Mouse (Mus musculus) mature B cell (primary cell): ENCODE results near the gene Lyrm4.

Source experiments
- in situ Hi-C: fragments of 300-500 bp; cut with MboI; formaldehyde crosslinking; loops from 2 replicates; pipeline ENCODE4 v1.14.3; 2019

The Lyrm4 gene

GRCm38 (mm10) chr13:36096684-36097383 is 20.5 kb downstream of the Lyrm4 start:
- in situ Hi-C loops, result no loop called here

GRCm38 (mm10) chr13:36088168-36088567 is 29.2 kb downstream of the Lyrm4 start:
- in situ Hi-C loops, result no loop called here

GRCm38 (mm10) chr13:36087427-36087826 is 29.9 kb downstream of the Lyrm4 start:
- in situ Hi-C loops, result no loop called here

- in situ Hi-C loops, result no loop called here
These were observed 30.5 kb downstream of the Lyrm4 start for GRCm38 (mm10) chr13:36086608-36087391.

GRCm38 (mm10) chr13:36085971-36086370 is 31.4 kb downstream of the Lyrm4 start:
- in situ Hi-C loops, result no loop called here

- in situ Hi-C loops, result no loop called here
These were observed 32.6 kb downstream of the Lyrm4 start for GRCm38 (mm10) chr13:36084701-36085100.

GRCm38 (mm10) chr13:36081591-36081990 is 35.7 kb downstream of the Lyrm4 start:
- in situ Hi-C loops, result no loop called here

GRCm38 (mm10) chr13:36074484-36074883 is 42.8 kb downstream of the Lyrm4 start:
- in situ Hi-C loops, result no loop called here

GRCm38 (mm10) chr13:36066676-36067075 is 50.6 kb downstream of the Lyrm4 start:
- in situ Hi-C loops, result no loop called here

GRCm38 (mm10) chr13:36057489-36057888 is 59.8 kb downstream of the Lyrm4 start:
- in situ Hi-C loops, result no loop called here

- in situ Hi-C loops, result no loop called here
These were observed 60.4 kb downstream of the Lyrm4 start for GRCm38 (mm10) chr13:36056925-36057324.

GRCm38 (mm10) chr13:36056509-36056908 is 60.8 kb downstream of the Lyrm4 start:
- in situ Hi-C loops, result no loop called here

GRCm38 (mm10) chr13:36035528-36035927 is 81.8 kb downstream of the Lyrm4 start:
- in situ Hi-C loops, result no loop called here

- in situ Hi-C loops, result no loop called here
These were observed 85.4 kb downstream of the Lyrm4 start for GRCm38 (mm10) chr13:36031959-36032358.

GRCm38 (mm10) chr13:36019309-36020274 is 97.7 kb downstream of the Lyrm4 start:
- in situ Hi-C loops, result no loop called here

GRCm38 (mm10) chr13:36018017-36018416 is 99.3 kb downstream of the Lyrm4 start:
- in situ Hi-C loops, result no loop called here

- in situ Hi-C loops, result no loop called here
These were observed 101.7 kb downstream of the Lyrm4 start for GRCm38 (mm10) chr13:36015636-36016035.

- in situ Hi-C loops, result loop anchor here (5.0 kb wide), 1 partner anchor 1302 kb away; no protein-coding TSS in a partner anchor
These were observed 107.3 kb downstream of the Lyrm4 start for GRCm38 (mm10) chr13:36009981-36010380.

- in situ Hi-C loops, result no loop called here
These were observed 116.5 kb downstream of the Lyrm4 start for GRCm38 (mm10) chr13:36000798-36001197.

- in situ Hi-C loops, result no loop called here
These were observed 119.7 kb downstream of the Lyrm4 start for GRCm38 (mm10) chr13:35997606-35998005.

GRCm38 (mm10) chr13:35995696-35996426 is 121.5 kb downstream of the Lyrm4 start:
- in situ Hi-C loops, result no loop called here
